Mouse (Mus musculus) testis, postnatal 10 days (tissue): ENCODE results near the gene Psd4.

Experiments
- DNase-seq: peaks from one replicate; pipeline ENCODE4 v3.0.0; 2021; ENCODE audit warnings: low spot score

The Psd4 gene

GRCm38 (mm10) chr2:24367030-24367894, at the start of gene Psd4:
Gene Psd4, plus strand, starts transcription at chr2:24367580.
- peak; percentile 58 for DNase-seq

- DNase-seq, result no peak
Measured at GRCm38 (mm10) chr2:24317919-24318598, 49.3 kb upstream of the Psd4 start.

GRCm38 (mm10) chr2:24335333-24335732, 32.0 kb upstream of the Psd4 start:
- peak; percentile 40 for DNase-seq

GRCm38 (mm10) chr2:24336545-24336944, 30.8 kb upstream of the Psd4 start, which contains the start of gene Il1rn:
Gene Il1rn, plus strand, starts transcription at chr2:24336853.
- no peak for DNase-seq

GRCm38 (mm10) chr2:24341395-24341885, 25.9 kb upstream of the Psd4 start:
- DNase-seq, result no peak

- DNase-seq, result peak; percentile 5
Measured at GRCm38 (mm10) chr2:24344619-24345018, 22.8 kb upstream of the Psd4 start.

- peak; percentile 13 for DNase-seq
Measured at GRCm38 (mm10) chr2:24345056-24345455, 22.3 kb upstream of the Psd4 start.

- DNase-seq, result peak; percentile 7
Measured at GRCm38 (mm10) chr2:24347926-24348325, 19.5 kb upstream of the Psd4 start.

GRCm38 (mm10) chr2:24351159-24351558, 16.2 kb upstream of the Psd4 start:
- DNase-seq, result no peak

- no peak for DNase-seq
Measured at GRCm38 (mm10) chr2:24353042-24353441, 14.3 kb upstream of the Psd4 start.

GRCm38 (mm10) chr2:24357642-24358041, 9.7 kb upstream of the Psd4 start:
- no peak for DNase-seq

- DNase-seq, result no peak
Measured at GRCm38 (mm10) chr2:24359347-24359746, 8.0 kb upstream of the Psd4 start.

- DNase-seq, result no peak
Measured at GRCm38 (mm10) chr2:24363818-24364217, 3.6 kb upstream of the Psd4 start.

- DNase-seq, result no peak
Measured at GRCm38 (mm10) chr2:24366214-24366975, 985 bp upstream of the Psd4 start.

- DNase-seq, result no peak
Measured at GRCm38 (mm10) chr2:24367895-24368261, 498 bp downstream of the Psd4 start.

GRCm38 (mm10) chr2:24378747-24379450, 11.5 kb downstream of the Psd4 start:
- no peak for DNase-seq

GRCm38 (mm10) chr2:24382456-24383230, 15.3 kb downstream of the Psd4 start:
- DNase-seq, result no peak

GRCm38 (mm10) chr2:24383636-24384035, 16.3 kb downstream of the Psd4 start:
- DNase-seq, result no peak

- DNase-seq, result no peak
Measured at GRCm38 (mm10) chr2:24384393-24384792, 17.0 kb downstream of the Psd4 start.

GRCm38 (mm10) chr2:24385111-24385961, 18.0 kb downstream of the Psd4 start:
- no peak for DNase-seq
